Mouse (Mus musculus) liver, adult 2 months (tissue): Measurements from ENCODE around the gene Cacnb1.

Experiments
- CTCF ChIP-seq: fragments of 200-500 bp; IDR thresholded peaks from 2 replicates; pipeline ENCODE4 v1.5.1; 2011; ENCODE audit warnings: low read depth, low read length, control low read depth
- POLR2A ChIP-seq: fragments of 200-500 bp; IDR thresholded peaks from 2 replicates; pipeline ENCODE4 v1.6.1; 2011; ENCODE audit warnings: low read length, control low read depth; ENCODE audit not compliant: insufficient read depth; ENCODE audit errors: extremely low read depth

DNA sequence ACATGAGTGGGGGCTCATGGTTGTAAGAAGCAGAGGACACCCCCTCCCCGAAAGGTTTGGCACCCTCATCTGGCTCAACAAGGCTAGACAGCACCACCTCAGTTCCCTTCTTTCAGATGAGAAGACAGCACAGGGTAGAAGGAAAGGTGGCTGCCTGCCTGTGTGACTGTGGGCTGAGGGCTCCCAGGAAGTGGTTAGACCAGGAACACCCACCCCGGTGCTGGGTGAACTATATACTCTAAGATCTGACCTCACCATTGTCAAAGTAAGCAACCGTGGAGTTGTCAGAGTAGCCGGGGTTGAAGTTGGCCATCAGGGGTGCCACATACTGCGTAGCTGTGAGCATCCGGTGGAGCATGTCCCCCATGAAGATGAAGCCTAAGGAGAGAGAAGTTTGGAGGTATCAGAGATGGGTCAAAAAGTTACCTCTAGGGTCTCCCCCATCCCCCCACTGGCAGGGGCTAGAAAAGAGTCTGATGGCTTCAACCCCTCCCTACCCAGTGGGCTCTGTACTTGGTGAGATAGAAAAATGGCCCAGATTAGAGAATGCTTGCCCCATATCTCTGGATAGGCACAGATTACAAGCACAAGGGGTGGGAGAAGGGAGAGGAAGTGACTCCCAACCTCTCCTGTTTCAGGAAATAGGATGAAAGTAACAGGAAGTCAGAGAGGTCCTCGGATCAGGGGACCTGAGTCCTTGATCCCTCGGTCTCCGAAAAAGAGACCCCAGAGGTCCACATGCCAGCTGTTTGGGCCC, 67.5 kb downstream of the Cacnb1 start:
- no peak for TF ChIP-seq CTCF
- no peak for TF ChIP-seq POLR2A
